ENCODE assay signal across 19 mouse cellular contexts in the genomic region with DNA sequence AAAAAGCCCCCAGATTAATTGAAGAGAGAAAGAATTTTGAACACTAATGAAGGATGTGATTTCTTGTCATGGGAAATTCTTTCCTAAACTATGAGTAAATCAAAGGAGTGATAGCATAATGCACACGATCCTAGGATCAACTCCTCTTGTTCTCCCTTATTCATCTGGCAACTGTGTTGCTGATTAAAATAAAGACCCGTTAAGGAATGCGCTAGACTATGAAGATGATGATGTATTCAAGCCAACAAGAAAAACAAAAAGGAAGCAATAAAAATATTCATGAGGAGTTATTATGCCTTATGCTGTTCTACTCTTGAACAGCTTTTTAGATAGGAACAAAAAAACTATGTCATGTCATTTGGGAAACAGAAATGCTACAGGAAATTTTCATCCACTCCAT.
"Had no signal": no experiment of that assay in that cellular context is flagged by ENCODE, and none has a peak within 500 bp of the region (broad histone marks: within the 10 kb centered on the region; RNA-seq: fewer than 3 reads in every experiment).

No protein-coding gene starts in this region.

- H3K4me1 ChIP-seq: midbrain, embryonic 10.5 days; midbrain, embryonic 12.5 days; neural tube, embryonic 13.5 days; neural tube, embryonic 15.5 days had no signal

- ATAC-seq: liver, postnatal 0 days; midbrain, embryonic 16.5 days had no signal

- H3K9ac ChIP-seq: liver, postnatal 0 days; lung, embryonic 14.5 days; midbrain, embryonic 12.5 days; neural tube, embryonic 13.5 days; neural tube, embryonic 15.5 days had no signal

- H3K4me3 ChIP-seq: midbrain, embryonic 10.5 days; midbrain, embryonic 12.5 days; myocyte; neural tube, embryonic 13.5 days; neural tube, embryonic 15.5 days had no signal

- H3K36me3 ChIP-seq: midbrain, embryonic 10.5 days; midbrain, embryonic 12.5 days; neural tube, embryonic 13.5 days; neural tube, embryonic 15.5 days had no signal

- H3K27me3 ChIP-seq: midbrain, embryonic 12.5 days; neural tube, embryonic 13.5 days; neural tube, embryonic 15.5 days had no signal

- H3K4me2 ChIP-seq: lung, embryonic 14.5 days; midbrain, embryonic 12.5 days; neural tube, embryonic 13.5 days; neural tube, embryonic 15.5 days had no signal

- DNase-seq: liver, postnatal 0 days; lung, embryonic 14.5 days; lung, postnatal 10 days; lung, postnatal 4 days; midbrain, embryonic 14.5 days; retina, postnatal 1 day; right cerebral cortex, adult 18-20 months; right cerebral cortex, postnatal 25 days; right cerebral cortex, postnatal 4 days; spleen, adult 18-20 months; thymus, adult 18-20 months; thymus, postnatal 14 days; thymus, postnatal 36 days had no signal

- H3K27ac ChIP-seq: midbrain, embryonic 10.5 days; midbrain, embryonic 12.5 days; neural tube, embryonic 13.5 days; neural tube, embryonic 15.5 days had no signal

- H3K9me3 ChIP-seq: midbrain, embryonic 10.5 days; midbrain, embryonic 12.5 days; neural tube, embryonic 13.5 days; neural tube, embryonic 15.5 days had no signal
